Mouse (Mus musculus): Measurements from ENCODE around the gene Wnt10b. TPM values are rescaled to one million over a fixed set of nuclear protein-coding genes. Genes with fewer than 3 reads are reported as not detected.

Wnt10b gene
- total RNA-seq (2014; rRNA removed) = 1.4 and 4.5 TPM in 2 replicates
- 0.29 TPM in 1 of 2 replicates, not detected in the other for polyA plus RNA-seq (2015; fragmentation: Nextera tagmentation; extraction: Ambion mirVana)

DNA sequence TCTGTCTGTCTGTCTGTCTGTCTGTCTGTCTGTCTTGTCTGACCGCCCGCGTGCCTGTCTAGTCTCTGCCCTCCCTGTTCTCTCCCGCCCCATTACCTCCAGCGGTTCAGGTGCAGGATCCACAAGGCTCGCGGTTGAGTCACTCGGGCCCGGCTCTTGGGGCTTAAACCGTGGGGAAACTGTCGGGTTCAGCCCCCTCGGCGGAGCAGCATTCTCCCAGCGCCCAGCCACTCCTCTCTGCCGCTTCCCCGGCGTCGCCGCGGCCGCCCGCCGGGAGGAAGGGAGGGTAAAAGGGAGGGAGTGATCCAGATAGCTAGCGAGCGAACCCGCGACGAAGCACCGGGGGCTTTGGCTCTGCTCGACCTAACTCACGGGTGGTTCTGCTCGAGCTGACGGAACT lies at the start of gene Wnt10b:
Wnt10b (minus strand) TSS at position 389 of the 400 bp plus-strand sequence.
- peak within 1 kb of the TSS; percentile 37; the same call in 1 of the 2 replicates for H3K9ac ChIP-seq (replicated peaks; ENCODE audit: low read length)

DNA sequence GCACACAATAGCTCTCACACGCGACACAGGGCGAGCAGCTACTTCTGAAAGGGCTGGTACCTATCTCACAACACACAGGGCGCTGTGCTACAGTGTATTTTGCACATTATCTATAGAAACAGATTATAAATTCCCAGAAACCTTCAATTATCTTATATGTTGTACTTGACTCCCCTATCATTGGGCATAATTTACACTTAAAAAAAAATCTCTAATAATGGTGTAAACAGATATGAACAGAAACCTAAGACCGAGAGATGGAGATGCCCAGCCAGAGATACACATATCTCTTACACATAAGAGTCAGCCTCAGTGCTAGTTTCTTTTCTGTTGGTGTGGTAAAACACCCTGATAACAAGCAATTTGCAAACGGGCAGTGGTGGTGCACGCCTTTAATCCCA lies 49.7 kb upstream of the Wnt10b start:
- Histone ChIP-seq H3K36me3 (ENCODE audit: insufficient read depth, low read length) (peaks cover 12% of the 10 kb centered on the region; the same call in 1 of the 2 replicates), H3K27me3 (ENCODE audit: insufficient read depth, low read length) (no peaks in the 10 kb centered on the region), H3K4me3 (ENCODE audit: low read length) (no peak overlapping the region), H3K4me2 (ENCODE audit: low read depth, low read length) (no peak overlapping the region), H3K27ac (no peak overlapping the region), H3K9me3 (ENCODE audit: low read length) (no peaks in the 10 kb centered on the region), H3K9ac (replicated peaks; ENCODE audit: low read length) (no peak overlapping the region), H3K4me1 (ENCODE audit: insufficient read depth, low read length) (no peaks in the 10 kb centered on the region)
- ATAC-seq (no peak), DNase-seq (ENCODE audit: low spot score) (no peak)
- 92% methylated on average over 7 of the region's 7 CpGs for WGBS
- TF ChIP-seq CTCF (IDR thresholded peaks at IDR 0.05; ENCODE audit: low read depth) = no peak

More for the DNA sequence above, at the start of gene Wnt10b:
- H3K9me3 ChIP-seq (ENCODE audit: low read length) = no peaks in the 10 kb centered on the region
- H3K4me1 ChIP-seq (ENCODE audit: insufficient read depth, low read length) = peaks cover 6% of the 10 kb centered on the region; the same call in 1 of the 2 replicates
- under 1% methylated on average over 33 of the region's 33 CpGs for WGBS
- DNase-seq (ENCODE audit: low spot score) (no peak), ATAC-seq (no peak)
- peaks cover 63% of the 10 kb centered on the region for H3K27me3 ChIP-seq (ENCODE audit: insufficient read depth, low read length)
- peak within 1 kb of the TSS; percentile 48 for H3K4me2 ChIP-seq (ENCODE audit: low read depth, low read length)
- H3K36me3 ChIP-seq (ENCODE audit: insufficient read depth, low read length) = no peaks in the 10 kb centered on the region
- no peak for TF ChIP-seq CTCF (IDR thresholded peaks at IDR 0.05; ENCODE audit: low read depth)
- H3K27ac ChIP-seq = no peak within 1 kb of the TSS
- H3K4me3 ChIP-seq (ENCODE audit: low read length) = peak within 1 kb of the TSS; percentile 31

DNA sequence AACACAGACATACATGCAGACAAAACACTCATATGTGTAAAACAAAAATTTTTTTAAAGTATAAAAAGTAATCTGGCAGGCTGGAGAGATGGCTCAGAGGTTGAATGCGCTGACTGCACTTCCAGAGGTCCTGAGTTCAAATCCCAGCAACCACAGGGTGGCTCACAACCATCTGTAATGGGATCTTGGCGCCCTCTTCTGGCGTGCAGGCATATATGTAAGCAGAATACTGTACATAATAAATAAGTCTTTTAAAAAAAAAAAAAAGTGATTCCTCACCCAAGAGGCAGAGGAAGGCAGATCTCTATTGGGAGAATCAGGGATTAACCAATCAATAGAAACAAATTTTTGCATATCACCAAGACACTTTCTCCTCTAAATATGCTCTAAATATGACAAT lies 45.5 kb upstream of the Wnt10b start:
- no peak for ATAC-seq
- TF ChIP-seq CTCF (IDR thresholded peaks at IDR 0.05; ENCODE audit: low read depth) = 0 out of 2 replicates have a peak, but pooled peaks have one; percentile 34

DNA sequence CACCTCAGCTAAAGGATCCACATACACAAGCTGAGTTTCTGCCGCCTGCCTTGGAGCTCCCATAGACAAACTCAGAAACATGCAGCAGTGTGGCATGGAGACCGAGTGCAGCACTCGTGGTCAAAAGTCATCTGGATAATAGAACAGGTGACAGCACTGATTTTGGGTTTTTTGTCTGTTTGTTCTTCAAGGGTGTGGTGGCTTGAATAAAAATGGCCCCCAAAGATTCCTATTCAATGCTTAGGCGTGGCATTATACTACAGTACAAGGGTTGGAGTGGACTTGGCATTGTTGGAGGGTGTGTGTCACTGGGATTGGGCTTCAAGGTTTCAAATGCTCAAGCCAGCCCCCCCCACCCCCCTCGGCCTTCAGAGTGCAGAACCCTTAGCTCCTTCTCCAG lies 44.2 kb upstream of the Wnt10b start:
- Histone ChIP-seq H3K36me3 (ENCODE audit: insufficient read depth, low read length) (peaks cover 16% of the 10 kb centered on the region; the same call in 1 of the 2 replicates), H3K27ac (no peak overlapping the region), H3K4me2 (ENCODE audit: low read depth, low read length) (no peak overlapping the region), H3K9ac (replicated peaks; ENCODE audit: low read length) (no peak overlapping the region), H3K4me3 (ENCODE audit: low read length) (no peak overlapping the region), H3K4me1 (ENCODE audit: insufficient read depth, low read length) (no peaks in the 10 kb centered on the region), H3K9me3 (ENCODE audit: low read length) (no peaks in the 10 kb centered on the region), H3K27me3 (ENCODE audit: insufficient read depth, low read length) (no peaks in the 10 kb centered on the region)
- WGBS = 92% methylated on average over 5 of the region's 5 CpGs
- TF ChIP-seq CTCF (IDR thresholded peaks at IDR 0.05; ENCODE audit: low read depth) = no peak
- no peak for DNase-seq (ENCODE audit: low spot score)
- no peak for ATAC-seq

More for the DNA sequence above, 45.5 kb upstream of the Wnt10b start:
- no peak overlapping the region for H3K4me3 ChIP-seq (ENCODE audit: low read length)
- H3K27ac ChIP-seq = no peak overlapping the region
- no peaks in the 10 kb centered on the region for H3K27me3 ChIP-seq (ENCODE audit: insufficient read depth, low read length)
- DNase-seq (ENCODE audit: low spot score) = no peak
- H3K4me2 ChIP-seq (ENCODE audit: low read depth, low read length) = no peak overlapping the region
- no peaks in the 10 kb centered on the region for H3K4me1 ChIP-seq (ENCODE audit: insufficient read depth, low read length)
- H3K36me3 ChIP-seq (ENCODE audit: insufficient read depth, low read length) = peaks cover 16% of the 10 kb centered on the region; the same call in 1 of the 2 replicates
- H3K9me3 ChIP-seq (ENCODE audit: low read length) = no peaks in the 10 kb centered on the region
- no peak overlapping the region for H3K9ac ChIP-seq (replicated peaks; ENCODE audit: low read length)
- whole genome bisulfite sequencing = 71% methylated on average over 3 of the region's 3 CpGs

DNA sequence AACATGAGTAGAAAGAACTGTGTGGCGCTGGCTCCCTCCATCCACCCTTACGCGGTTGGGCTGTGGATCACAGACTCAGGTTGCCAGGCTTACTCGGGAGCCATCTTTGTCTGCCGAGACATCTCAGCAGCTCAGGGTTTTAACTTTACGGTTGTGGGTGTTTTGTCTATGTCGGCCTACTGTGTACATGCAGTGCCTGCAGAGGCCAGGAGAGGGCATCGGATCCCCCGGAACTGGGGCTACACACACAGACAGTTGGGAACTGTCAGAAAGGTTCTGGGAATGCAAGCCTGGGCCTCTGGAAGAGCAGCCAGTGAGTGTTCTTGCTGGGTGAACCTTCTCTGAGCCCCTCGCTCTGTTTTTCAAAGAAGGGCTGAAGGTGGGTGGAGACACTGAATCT lies 43.5 kb upstream of the Wnt10b start:
- WGBS = 28% methylated on average over 10 of the region's 10 CpGs
- H3K9me3 ChIP-seq (ENCODE audit: low read length) = no peaks in the 10 kb centered on the region
- H3K27ac ChIP-seq = no peak overlapping the region
- no peak overlapping the region for H3K4me3 ChIP-seq (ENCODE audit: low read length)
- no peak for ATAC-seq
- H3K27me3 ChIP-seq (ENCODE audit: insufficient read depth, low read length) = no peaks in the 10 kb centered on the region
- no peak overlapping the region for H3K9ac ChIP-seq (replicated peaks; ENCODE audit: low read length)
- no peaks in the 10 kb centered on the region for H3K4me1 ChIP-seq (ENCODE audit: insufficient read depth, low read length)
- peak; percentile 49 for TF ChIP-seq CTCF (IDR thresholded peaks at IDR 0.05; ENCODE audit: low read depth)
- peaks cover 16% of the 10 kb centered on the region; the same call in 1 of the 2 replicates for H3K36me3 ChIP-seq (ENCODE audit: insufficient read depth, low read length)
- DNase-seq (ENCODE audit: low spot score) = no peak
- no peak overlapping the region for H3K4me2 ChIP-seq (ENCODE audit: low read depth, low read length)

DNA sequence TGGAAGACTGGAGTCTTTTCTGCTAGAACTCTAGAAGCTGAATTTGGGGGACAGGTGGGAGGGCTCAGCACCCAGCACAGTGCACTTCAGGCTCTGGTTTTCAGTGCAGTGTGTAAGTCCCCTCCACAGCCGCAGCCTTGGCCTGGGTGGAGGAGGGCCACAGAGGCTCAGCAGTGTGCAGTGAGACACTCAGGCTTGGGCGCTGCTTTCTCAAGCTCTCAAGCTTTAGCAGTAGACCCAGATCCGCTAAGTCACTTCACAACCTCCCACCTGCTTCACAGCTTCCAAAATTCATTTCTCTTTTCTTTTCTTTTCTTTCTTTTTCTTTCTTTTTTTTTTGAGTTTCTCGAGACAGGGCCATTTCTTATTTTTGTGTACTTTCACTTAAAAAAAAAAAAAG lies 43.0 kb upstream of the Wnt10b start:
- 83% methylated on average over 4 of the region's 4 CpGs for WGBS
- no peak for DNase-seq (ENCODE audit: low spot score)
- no peaks in the 10 kb centered on the region for H3K9me3 ChIP-seq (ENCODE audit: low read length)
- TF ChIP-seq CTCF (IDR thresholded peaks at IDR 0.05; ENCODE audit: low read depth) = no peak
- H3K27ac ChIP-seq = no peak overlapping the region
- H3K9ac ChIP-seq (replicated peaks; ENCODE audit: low read length) = no peak overlapping the region
- H3K4me2 ChIP-seq (ENCODE audit: low read depth, low read length) = no peak overlapping the region
- H3K4me3 ChIP-seq (ENCODE audit: low read length) = no peak overlapping the region
- H3K36me3 ChIP-seq (ENCODE audit: insufficient read depth, low read length) = peaks cover 16% of the 10 kb centered on the region; the same call in 1 of the 2 replicates
- H3K27me3 ChIP-seq (ENCODE audit: insufficient read depth, low read length) = no peaks in the 10 kb centered on the region
- no peak for ATAC-seq
- no peaks in the 10 kb centered on the region for H3K4me1 ChIP-seq (ENCODE audit: insufficient read depth, low read length)

DNA sequence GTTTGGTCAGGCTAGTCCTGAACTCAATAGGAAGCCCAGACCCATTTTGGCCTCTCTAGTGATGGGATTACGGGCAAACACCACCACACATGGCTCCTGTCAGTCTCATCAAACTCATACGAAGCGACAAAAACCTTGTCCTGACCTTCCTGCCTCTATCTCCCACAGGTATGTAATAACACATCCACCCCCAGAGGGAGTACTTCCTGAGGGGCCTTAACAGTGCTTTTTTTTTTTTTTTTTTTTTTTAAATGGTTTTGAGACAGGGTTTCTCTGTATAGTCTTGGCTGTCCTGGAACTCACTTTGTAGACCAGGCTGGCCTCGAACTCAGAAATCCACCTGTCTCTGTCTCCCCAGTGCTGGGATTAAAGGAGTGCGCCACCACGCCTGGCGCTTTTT lies 40.2 kb upstream of the Wnt10b start:
- ATAC-seq (no peak), DNase-seq (ENCODE audit: low spot score) (no peak)
- Histone ChIP-seq H3K9ac (replicated peaks; ENCODE audit: low read length) (no peak overlapping the region), H3K27ac (no peak overlapping the region), H3K36me3 (ENCODE audit: insufficient read depth, low read length) (peaks cover 19% of the 10 kb centered on the region; the same call in 1 of the 2 replicates), H3K4me3 (ENCODE audit: low read length) (no peak overlapping the region), H3K27me3 (ENCODE audit: insufficient read depth, low read length) (no peaks in the 10 kb centered on the region), H3K9me3 (ENCODE audit: low read length) (no peaks in the 10 kb centered on the region), H3K4me2 (ENCODE audit: low read depth, low read length) (no peak overlapping the region), H3K4me1 (ENCODE audit: insufficient read depth, low read length) (no peaks in the 10 kb centered on the region)
- 90% methylated on average over 7 of the region's 7 CpGs for WGBS
- TF ChIP-seq CTCF (IDR thresholded peaks at IDR 0.05; ENCODE audit: low read depth) = no peak

Data from hindbrain, postnatal 0 days (tissue).